Mouse (Mus musculus): Measurements from ENCODE around the gene Fpr-rs7. TPM values are rescaled to one million over a fixed set of nuclear protein-coding genes. Genes with fewer than 3 reads are reported as not detected.

Gene Fpr-rs7
- total RNA-seq (2021) = not detected
- long read RNA-seq, experiment 1 = 0 reads
- long read RNA-seq, experiment 2 = 0 reads

DNA sequence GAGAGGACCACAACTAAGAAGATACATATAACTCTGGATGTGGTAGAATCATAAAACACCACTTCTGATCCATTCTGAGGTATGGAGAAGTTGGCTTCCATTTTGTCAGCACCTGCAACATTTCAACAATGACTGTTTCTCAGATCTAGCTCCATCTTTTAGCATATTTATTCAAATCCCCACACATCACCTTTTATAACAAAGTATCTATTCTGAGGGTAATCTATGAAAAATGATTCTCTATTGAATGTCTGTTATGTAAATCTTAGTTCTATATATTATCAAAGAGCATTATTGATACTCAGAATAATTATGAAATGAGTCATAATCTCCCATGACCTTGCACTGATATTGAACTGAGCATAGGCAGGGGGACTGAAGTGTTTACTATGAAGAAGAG is at the start of gene Fpr-rs7:
Gene Fpr-rs7, minus strand, starts transcription at position 101 of the 400 bp plus-strand sequence.
- no peak for DNase-seq (ENCODE audit: low spot score in 2 of 2)

DNA sequence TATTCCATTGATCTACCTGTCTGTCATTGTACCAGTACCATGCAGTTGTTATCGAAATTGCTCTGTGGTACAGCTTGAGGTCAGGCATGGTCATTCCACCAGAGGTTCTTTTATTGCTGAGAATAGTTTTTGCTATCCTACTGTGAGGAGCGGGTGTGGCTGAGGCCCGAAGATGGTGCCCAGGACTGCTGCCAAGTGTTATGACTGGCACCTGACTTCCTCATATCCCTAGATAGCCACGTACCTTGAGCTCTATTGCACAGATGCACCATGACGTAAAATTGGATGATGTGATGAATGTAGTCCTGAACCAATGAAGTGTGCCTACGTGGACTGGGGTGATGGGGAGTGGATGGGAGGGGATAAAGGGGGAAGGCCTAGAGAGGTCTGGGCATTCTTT is 39.9 kb downstream of the Fpr-rs7 start:
- no peak for DNase-seq (ENCODE audit: low spot score in 2 of 2)

DNA sequence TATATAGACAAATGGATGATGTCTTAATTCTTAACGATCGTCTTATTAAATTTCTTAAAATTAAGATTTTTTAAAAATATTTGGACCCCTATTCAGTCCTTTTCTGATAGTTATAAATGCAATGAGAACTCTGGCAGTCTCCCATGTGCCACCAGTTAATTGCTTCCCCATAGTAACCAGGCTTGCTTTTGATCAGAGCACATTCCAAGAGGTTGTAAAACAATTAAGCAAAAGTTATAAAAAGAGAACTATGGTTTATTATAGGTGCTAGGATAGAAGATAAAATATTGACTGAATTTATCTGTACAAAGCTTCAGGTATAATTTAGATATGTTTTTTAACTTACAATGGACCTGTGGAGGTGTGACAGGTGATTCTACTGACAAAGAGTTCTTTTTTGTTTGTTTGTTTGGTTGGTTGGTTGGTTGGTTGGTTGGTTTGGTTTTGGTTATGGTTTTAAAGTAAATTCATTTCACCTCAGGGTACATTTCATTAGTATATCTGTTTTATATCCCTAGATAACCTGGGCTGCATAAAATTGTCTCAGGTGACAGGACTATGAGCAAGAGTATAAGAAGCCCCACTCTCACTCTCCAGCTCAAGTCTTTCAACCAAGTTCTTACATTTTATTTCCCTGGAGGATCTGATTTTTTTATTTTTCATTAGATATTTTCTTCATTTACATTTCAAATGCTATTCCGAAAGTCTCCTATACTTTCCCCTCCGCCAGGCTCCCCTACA is 42.2 kb downstream of the Fpr-rs7 start:
- DNase-seq (ENCODE audit: low spot score in 2 of 2) = no peak

Other genes starting within 250 kb of the Fpr-rs7 start
- gene Vmn2r104, start 65.9 kb downstream of the Fpr-rs7 start, total RNA-seq (2021) = not detected
- gene Fpr-rs6, start 68.9 kb upstream of the Fpr-rs7 start, total RNA-seq (2021) = not detected
- gene Vmn2r105, start 120.8 kb upstream of the Fpr-rs7 start, total RNA-seq (2021) = not detected
- not detected for gene Vmn2r106, start 171.3 kb upstream of the Fpr-rs7 start, total RNA-seq (2021)
- not detected for gene Vmn2r107, start 231.0 kb upstream of the Fpr-rs7 start, total RNA-seq (2021)

Data from left cerebral cortex, adult 18-20 months (tissue).